Comparison of ENCODE assay signal across 25 mouse cellular contexts in the genomic region with DNA sequence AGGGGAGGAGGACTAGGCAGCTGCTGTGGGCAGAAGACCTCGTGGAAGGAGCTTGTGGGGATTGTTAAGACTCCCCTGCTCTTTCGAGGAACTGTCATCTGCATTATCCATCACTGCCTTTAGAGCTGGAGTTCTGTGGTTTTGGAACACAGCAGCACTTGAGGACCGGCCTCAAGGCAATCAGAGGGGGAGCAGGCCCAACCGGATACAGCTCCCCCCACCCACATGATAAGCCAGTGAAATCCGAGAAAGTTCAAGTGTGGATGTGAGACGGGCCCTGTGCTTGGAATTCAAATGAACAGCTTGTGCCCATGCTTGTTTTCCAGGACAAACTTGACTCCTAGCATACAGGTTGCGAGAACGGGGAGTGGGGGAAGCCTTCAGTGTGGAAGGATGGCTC. TPM values are rescaled to one million over a fixed set of nuclear protein-coding genes. Genes with fewer than 3 reads are reported as not detected.
DNase-seq lines count a peak whose midpoint lies in the region; ATAC-seq and TF ChIP-seq lines count a peak whose summit lies in the region.
"Had no signal": no experiment of that assay in that cellular context is flagged by ENCODE, and none has a peak within 500 bp of the region (broad histone marks: within the 10 kb centered on the region; RNA-seq: fewer than 3 reads in every experiment).

No protein-coding gene starts in this region.

- H3K9me3 ChIP-seq in embryonic facial prominence, embryonic 11.5 days (replicated peaks; ENCODE audit: control insufficient read depth, low read length): no peaks in the 10 kb centered on the region
- H3K9me3 ChIP-seq in embryonic facial prominence, embryonic 10.5 days: 0 out of 2 replicates have a peak, but pooled peaks cover 2% of the 10 kb centered on the region
- H3K9me3 ChIP-seq in kidney, postnatal 0 days (replicated peaks; ENCODE audit: low read length): no peaks in the 10 kb centered on the region
- H3K9me3 ChIP-seq in embryonic facial prominence, embryonic 15.5 days (replicated peaks): no peaks in the 10 kb centered on the region
- H3K9me3 ChIP-seq: forebrain, embryonic 13.5 days; hindbrain, embryonic 15.5 days; intestine, embryonic 15.5 days; liver, embryonic 15.5 days; midbrain, embryonic 15.5 days; neural tube, embryonic 12.5 days had no signal

- no peaks in the 10 kb centered on the region for H3K4me1 ChIP-seq in embryonic facial prominence, embryonic 11.5 days (ENCODE audit: control insufficient read depth, insufficient read depth, low read length)
- peaks cover 21% of the 10 kb centered on the region for H3K4me1 ChIP-seq in embryonic facial prominence, embryonic 10.5 days
- H3K4me1 ChIP-seq in kidney, postnatal 0 days (replicated peaks; ENCODE audit: insufficient read depth, low read length): no peaks in the 10 kb centered on the region
- H3K4me1 ChIP-seq in kidney, adult 2 months (ENCODE audit: control insufficient read depth, insufficient read depth, low read length): no peaks in the 10 kb centered on the region
- peaks cover 19% of the 10 kb centered on the region for H3K4me1 ChIP-seq in embryonic facial prominence, embryonic 15.5 days
- H3K4me1 ChIP-seq: liver, embryonic 15.5 days; midbrain, embryonic 15.5 days had no signal

- H3K4me2 ChIP-seq in embryonic facial prominence, embryonic 11.5 days (ENCODE audit: low read depth, low read length): no peak overlapping the region
- H3K4me2 ChIP-seq in kidney, postnatal 0 days (ENCODE audit: low read length): no peak overlapping the region
- H3K4me2 ChIP-seq in embryonic facial prominence, embryonic 15.5 days (replicated peaks): no peak overlapping the region
- H3K4me2 ChIP-seq: forebrain, embryonic 13.5 days; hindbrain, embryonic 15.5 days; intestine, embryonic 15.5 days; liver, embryonic 15.5 days; midbrain, embryonic 15.5 days; neural tube, embryonic 12.5 days had no signal

- WGBS in embryonic facial prominence, embryonic 11.5 days: 42% methylated on average over 8 of the region's 8 CpGs
- WGBS in embryonic facial prominence, embryonic 10.5 days: 57% methylated on average over 8 of the region's 8 CpGs
- 20% methylated on average over 8 of the region's 8 CpGs for WGBS in kidney, postnatal 0 days
- WGBS in kidney, adult 2 months: 34% methylated on average over 8 of the region's 8 CpGs
- WGBS in embryonic facial prominence, embryonic 15.5 days: 16% methylated on average over 8 of the region's 8 CpGs

- no peaks in the 10 kb centered on the region for H3K27me3 ChIP-seq in embryonic facial prominence, embryonic 11.5 days (ENCODE audit: control insufficient read depth, insufficient read depth, low read length)
- H3K27me3 ChIP-seq in embryonic facial prominence, embryonic 10.5 days (replicated peaks; ENCODE audit: low read depth, poor library complexity, severe bottlenecking): 0 out of 2 replicates have a peak, but pooled peaks cover 6% of the 10 kb centered on the region
- H3K27me3 ChIP-seq in kidney, postnatal 0 days (ENCODE audit: insufficient read depth, low read length): no peaks in the 10 kb centered on the region
- H3K27me3 ChIP-seq in kidney, adult 2 months (replicated peaks; ENCODE audit: control insufficient read depth, insufficient read depth, low read length): no peaks in the 10 kb centered on the region
- no peaks in the 10 kb centered on the region for H3K27me3 ChIP-seq in embryonic facial prominence, embryonic 15.5 days
- H3K27me3 ChIP-seq: hindbrain, embryonic 15.5 days; intestine, embryonic 15.5 days; liver, embryonic 15.5 days; midbrain, embryonic 15.5 days; neural tube, embryonic 12.5 days had no signal

- TF ChIP-seq POLR2A in kidney, adult 2 months (IDR thresholded peaks at IDR 0.05; ENCODE audit: low read depth, low read length): no peak

- H3K27ac ChIP-seq in embryonic facial prominence, embryonic 11.5 days (replicated peaks; ENCODE audit: low read depth, low read length): no peak overlapping the region
- no peak overlapping the region; the same call in 1 of the 2 replicates for H3K27ac ChIP-seq in embryonic facial prominence, embryonic 10.5 days (replicated peaks)
- H3K27ac ChIP-seq in kidney, postnatal 0 days: no peak overlapping the region
- no peak overlapping the region for H3K27ac ChIP-seq in kidney, adult 2 months (ENCODE audit: insufficient read depth, low read depth, low read length)
- H3K27ac ChIP-seq in embryonic facial prominence, embryonic 15.5 days (replicated peaks): no peak overlapping the region
- H3K27ac ChIP-seq: forebrain, embryonic 13.5 days; heart, adult 2 months; hindbrain, embryonic 15.5 days; intestine, embryonic 15.5 days; liver, embryonic 15.5 days; macrophage; midbrain, embryonic 15.5 days; neural tube, embryonic 12.5 days had no signal

- H3K9ac ChIP-seq in embryonic facial prominence, embryonic 11.5 days (replicated peaks; ENCODE audit: low read length): peak overlapping the region; percentile 25; the same call in 1 of the 2 replicates
- H3K9ac ChIP-seq in kidney, postnatal 0 days (ENCODE audit: low read depth, low read length): no peak overlapping the region
- H3K9ac ChIP-seq in embryonic facial prominence, embryonic 15.5 days: no peak overlapping the region
- H3K9ac ChIP-seq: forebrain, embryonic 13.5 days; hindbrain, embryonic 15.5 days; intestine, embryonic 15.5 days; liver, embryonic 15.5 days; midbrain, embryonic 15.5 days; neural tube, embryonic 12.5 days had no signal

- no peak for ATAC-seq in embryonic facial prominence, embryonic 11.5 days (replicated peaks; ENCODE audit: insufficient number of reproducible peaks, low FRiP score, low TSS enrichment, low read depth)
- no peak for ATAC-seq in kidney, postnatal 0 days (replicated peaks; ENCODE audit: low FRiP score, low read depth)
- peak; percentile 51; the same call in 1 of the 2 replicates for ATAC-seq in embryonic facial prominence, embryonic 15.5 days (ENCODE audit: insufficient number of reproducible peaks, low FRiP score, low TSS enrichment, low read depth)
- no peak for ATAC-seq in inflammation-experienced regulatory T-cells, adult 6 months
- ATAC-seq: CD4-positive, CD25-positive, alpha-beta regulatory T cell, adult 4 months; forebrain, embryonic 13.5 days; intestine, embryonic 15.5 days; midbrain, embryonic 15.5 days had no signal

- H3K36me3 ChIP-seq in embryonic facial prominence, embryonic 11.5 days (replicated peaks; ENCODE audit: control insufficient read depth, insufficient read depth, low read depth, low read length): no peaks in the 10 kb centered on the region
- no peaks in the 10 kb centered on the region for H3K36me3 ChIP-seq in embryonic facial prominence, embryonic 10.5 days (replicated peaks)
- H3K36me3 ChIP-seq in kidney, postnatal 0 days (ENCODE audit: insufficient read depth, low read length): no peaks in the 10 kb centered on the region
- H3K36me3 ChIP-seq in kidney, adult 2 months (ENCODE audit: control insufficient read depth, insufficient read depth, low read length): no peaks in the 10 kb centered on the region
- H3K36me3 ChIP-seq in embryonic facial prominence, embryonic 15.5 days: no peaks in the 10 kb centered on the region
- H3K36me3 ChIP-seq: hindbrain, embryonic 15.5 days; intestine, embryonic 15.5 days; liver, embryonic 15.5 days; midbrain, embryonic 15.5 days; neural tube, embryonic 12.5 days had no signal

- no peak for TF ChIP-seq CTCF in kidney, postnatal 0 days (IDR thresholded peaks at IDR 0.05; ENCODE audit: low read depth)
- no peak for TF ChIP-seq CTCF in kidney, adult 2 months (conservative IDR thresholded peaks at IDR 0.05; ENCODE audit: insufficient read depth, insufficient read length, low read depth, low read length)

- no peak overlapping the region for H3K4me3 ChIP-seq in embryonic facial prominence, embryonic 11.5 days (ENCODE audit: low read depth, low read length)
- H3K4me3 ChIP-seq in embryonic facial prominence, embryonic 10.5 days: no peak overlapping the region
- no peak overlapping the region for H3K4me3 ChIP-seq in kidney, postnatal 0 days (replicated peaks; ENCODE audit: low read depth, low read length)
- H3K4me3 ChIP-seq in kidney, adult 2 months (ENCODE audit: insufficient read depth, low read depth, low read length): no peak overlapping the region
- no peak overlapping the region for H3K4me3 ChIP-seq in embryonic facial prominence, embryonic 15.5 days (replicated peaks)
- H3K4me3 ChIP-seq: forebrain, embryonic 13.5 days; heart, adult 2 months; hindbrain, embryonic 15.5 days; intestine, embryonic 15.5 days; liver, embryonic 15.5 days; midbrain, embryonic 15.5 days; neural tube, embryonic 12.5 days had no signal

- peak; percentile 51 for DNase-seq in embryonic facial prominence, embryonic 11.5 days (ENCODE audit: low spot score)
- DNase-seq in embryonic facial prominence, embryonic 10.5 days (ENCODE audit: low spot score): no peak
- peak; percentile 69 for DNase-seq in kidney, postnatal 0 days (ENCODE audit: low spot score)
- DNase-seq in kidney, adult 2 months: no peak
- DNase-seq in NIH3T3 (ENCODE audit: low read depth): peak; percentile 20
- DNase-seq: cerebellum, adult 11 months; cerebellum, adult 9-11 months; gastrocnemius, postnatal 36 days; heart, adult 2 months; layer of hippocampus, postnatal 36 days; liver; retina, postnatal 1 day; right cerebral cortex, postnatal 25 days; spleen, adult 18-20 months; thymus, postnatal 14 days had no signal

RNA-seq across cellular contexts. Expression of a gene that starts 24.1 kb away (rescaled TPM):
- 46.3 and 53.5 TPM in 2 replicates for polyA plus RNA-seq in embryonic facial prominence, embryonic 11.5 days (2014; fragmentation: Nextera tagmentation; extraction: Ambion mirVana)
- polyA plus RNA-seq in embryonic facial prominence, embryonic 10.5 days (2016; fragmentation: Nextera tagmentation; extraction: Ambion mirVana): 88.2 and 95.5 TPM in 2 replicates
- polyA plus RNA-seq in kidney, postnatal 0 days (2015; fragmentation: Nextera tagmentation; extraction: Ambion mirVana): 34.0 and 37.6 TPM in 2 replicates
- polyA plus RNA-seq in kidney, adult 2 months (2012; rRNA removed): 89.9 and 114 TPM in 2 replicates
- polyA plus RNA-seq in embryonic facial prominence, embryonic 15.5 days (2015; fragmentation: Nextera tagmentation; extraction: Ambion mirVana): 89.3 and 90.7 TPM in 2 replicates
- polyA plus RNA-seq in inflammation-experienced regulatory T-cells, adult 6 months (2017; shearing (Covaris generic)): under 1 TPM; 0.11 to 0.92 (median 0.56) TPM

Comparison
In these comparisons a context has a peak if more than half of its experiments do, and no peak if none do; other contexts are left out.
1. DNase-seq: peak in embryonic facial prominence, embryonic 11.5 days (single experiment), kidney, postnatal 0 days (single experiment) and NIH3T3 (single experiment); none in embryonic facial prominence, embryonic 10.5 days (single experiment) and kidney, adult 2 months (single experiment).
2. RNA of a gene that starts 24.1 kb away (polyA plus RNA-seq): 89.9 to 114 TPM in kidney, adult 2 months, 89.3 to 90.7 TPM in embryonic facial prominence, embryonic 15.5 days, 88.2 to 95.5 TPM in embryonic facial prominence, embryonic 10.5 days, 46.3 to 53.5 TPM in embryonic facial prominence, embryonic 11.5 days and 34.0 to 37.6 TPM in kidney, postnatal 0 days; 0.11 to 0.92 TPM in inflammation-experienced regulatory T-cells, adult 6 months; every median in the first group is over 10 times any median in the second.